Mouse (Mus musculus): ENCODE data around the gene Kcng1.

DNA sequence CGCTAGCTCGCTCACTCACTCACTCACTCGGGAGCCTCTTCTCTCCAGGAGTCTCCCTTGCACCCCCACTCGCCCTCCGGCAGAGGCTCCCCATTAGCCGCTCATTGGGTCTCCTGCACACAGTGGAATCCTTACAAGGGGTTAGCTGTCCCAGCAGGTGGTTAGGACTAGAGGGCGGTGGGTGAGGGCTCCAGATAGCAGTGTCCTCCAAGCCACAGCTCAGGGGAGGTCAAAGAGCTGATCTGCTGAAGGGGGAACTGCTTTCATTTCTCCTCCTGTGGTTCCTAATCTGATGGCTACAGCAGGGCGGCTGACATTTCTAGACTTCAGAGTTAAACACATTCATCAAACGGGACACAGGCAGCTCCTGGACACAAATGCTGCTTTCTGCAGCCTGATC is 8.1 kb downstream of the Kcng1 start:
- TF ChIP-seq USF1 (IDR thresholded peaks at IDR 0.05; ENCODE audit: low read depth) (no peak), TCF12 (IDR thresholded peaks at IDR 0.05; ENCODE audit: insufficient read depth, poor library complexity, severe bottlenecking) (no peak), POLR2AphosphoS2 (IDR thresholded peaks at IDR 0.05; ENCODE audit: insufficient read length, low read depth) (no peak), POLR2A (IDR thresholded peaks at IDR 0.05; ENCODE audit: insufficient read length, low read depth) (no peak), E2F4 (IDR thresholded peaks at IDR 0.05; ENCODE audit: insufficient read depth) (no peak), MAX (IDR thresholded peaks at IDR 0.05; ENCODE audit: low read depth) (no peak), MYOG (IDR thresholded peaks at IDR 0.05; ENCODE audit: control insufficient read depth in 1 of 3, insufficient read depth in 1 of 3, insufficient read length in 2 of 3, low read depth in 2 of 3) (no peak), MYOD1 (IDR thresholded peaks at IDR 0.05; ENCODE audit: control insufficient read depth in 1 of 3, insufficient read length in 2 of 3, low read depth in 2 of 3) (no peak), CEBPB (IDR thresholded peaks at IDR 0.05; ENCODE audit: insufficient read depth, poor library complexity, severe bottlenecking) (no peak), SRF (IDR thresholded peaks at IDR 0.05; ENCODE audit: control insufficient read depth, insufficient read length, low read depth) (no peak), TCF3 (IDR thresholded peaks at IDR 0.05; ENCODE audit: insufficient read length, low read depth) (no peak)
